Mouse (Mus musculus) hindbrain, embryonic 16.5 days (tissue): ENCODE data around the gene Bend4. TPM values are rescaled to one million over a fixed set of nuclear protein-coding genes. Genes with fewer than 3 reads are reported as not detected.

Experiments
- ATAC-seq: fragments of 200-750 bp; cut with Nextera tagmentation; 2 replicates; pipeline ENCODE4 v1.8.0; 2017; ENCODE audit warnings: moderate TSS enrichment, moderate library complexity
- H3K27ac ChIP-seq: fragments of 300-500 bp; sonication (generic); 2 replicates; pipeline ENCODE4 v1.5.1; 2014; ENCODE audit warnings: low read depth, mild to moderate bottlenecking, control low read depth, low read length, moderate library complexity
- H3K27me3 ChIP-seq: fragments of 300-500 bp; sonication (generic); replicated peaks from 2 replicates; pipeline ENCODE4 v1.6.1; 2014; ENCODE audit warnings: low read length; ENCODE audit not compliant: control insufficient read depth, insufficient read depth
- H3K36me3 ChIP-seq: fragments of 300-500 bp; sonication (generic); 2 replicates; pipeline ENCODE4 v1.6.1; 2014; ENCODE audit warnings: mild to moderate bottlenecking, low read length, moderate library complexity, mixed read lengths; ENCODE audit not compliant: control insufficient read depth, insufficient read depth
- H3K4me1 ChIP-seq: fragments of 300-500 bp; sonication (generic); 2 replicates; pipeline ENCODE4 v1.6.1; 2014; ENCODE audit warnings: low read depth, low read length; ENCODE audit not compliant: control insufficient read depth, insufficient read depth
- H3K4me2 ChIP-seq: fragments of 300-500 bp; sonication (generic); 2 replicates; pipeline ENCODE4 v1.6.1; 2014; ENCODE audit warnings: mild to moderate bottlenecking, low read length, control low read depth, moderate library complexity
- H3K4me3 ChIP-seq: fragments of 300-500 bp; sonication (generic); 2 replicates; pipeline ENCODE4 v1.5.1; 2014; ENCODE audit warnings: mild to moderate bottlenecking, low read length, control low read depth, moderate library complexity
- H3K9ac ChIP-seq: fragments of 300-500 bp; sonication (generic); 2 replicates; pipeline ENCODE4 v1.6.1; 2014; ENCODE audit warnings: low read depth, mild to moderate bottlenecking, control low read depth, low read length, moderate library complexity
- H3K9me3 ChIP-seq: fragments of 300-500 bp; sonication (generic); 2 replicates; pipeline ENCODE4 v1.6.1; 2014; ENCODE audit warnings: mild to moderate bottlenecking, low read length, moderate library complexity; ENCODE audit not compliant: control insufficient read depth
- WGBS: fragments of 180-500 bp; shearing (Covaris S2); extraction: QIAGEN DNeasy Blood & Tissue Kit; methylation state at CpG from one replicate; pipeline ENCODE4 v1.1.7; 2014; 5-methylcytosine and 5-hydroxymethylcytosine counted together
- polyA plus RNA-seq: library from polyadenylated mRNA; unstranded; fragments of >200 nt; fragmentation: Nextera tagmentation; extraction: Ambion mirVana; gene quantifications from 2 replicates; pipeline ENCODE4 v1.2.1, GENCODE M21; 2015

Gene Bend4
- polyA plus RNA-seq, 1 experiment from 2014 or later: 11.4 TPM

GRCm38 (mm10) chr5:67362316-67362715 lies 65.8 kb downstream of the Bend4 start:
- H3K9me3 ChIP-seq: no peaks in the 10 kb centered on the region
- H3K27me3 ChIP-seq: no peaks in the 10 kb centered on the region
- no peak overlapping the region for H3K9ac ChIP-seq
- H3K4me1 ChIP-seq: no peaks in the 10 kb centered on the region
- no peak overlapping the region for H3K27ac ChIP-seq
- H3K4me2 ChIP-seq: no peak overlapping the region
- no peak for ATAC-seq
- H3K4me3 ChIP-seq: no peak overlapping the region
- WGBS: 96% methylated on average over 8 of the region's 10 CpGs
- H3K36me3 ChIP-seq: no peaks in the 10 kb centered on the region

GRCm38 (mm10) chr5:67348949-67349348 lies 79.2 kb downstream of the Bend4 start:
- Histone ChIP-seq H3K4me1 (no peaks in the 10 kb centered on the region), H3K36me3 (peaks cover 23% of the 10 kb centered on the region), H3K9ac (no peak overlapping the region), H3K27me3 (no peaks in the 10 kb centered on the region), H3K9me3 (no peaks in the 10 kb centered on the region), H3K4me3 (no peak overlapping the region), H3K4me2 (no peak overlapping the region), H3K27ac (no peak overlapping the region)
- peak; percentile 52 for ATAC-seq
- 69% methylated on average over 10 of the region's 10 CpGs for WGBS

GRCm38 (mm10) chr5:67347060-67347459 lies 81.0 kb downstream of the Bend4 start:
- H3K4me2 ChIP-seq: no peak overlapping the region
- no peak overlapping the region for H3K9ac ChIP-seq
- no peaks in the 10 kb centered on the region for H3K27me3 ChIP-seq
- H3K4me3 ChIP-seq: no peak overlapping the region
- 94% methylated on average over 2 of the region's 2 CpGs for WGBS
- H3K27ac ChIP-seq: no peak overlapping the region
- ATAC-seq: no peak
- H3K9me3 ChIP-seq: no peaks in the 10 kb centered on the region
- H3K4me1 ChIP-seq: no peaks in the 10 kb centered on the region
- peaks cover 28% of the 10 kb centered on the region for H3K36me3 ChIP-seq

Other genes starting within 250 kb of the Bend4 start
- 74.9 and 79.7 TPM in 2 replicates for gene Tmem33, start 167.7 kb downstream of the Bend4 start, polyA plus RNA-seq
- gene Slc30a9, start 121.4 kb downstream of the Bend4 start, polyA plus RNA-seq: 161 and 172 TPM in 2 replicates
- gene Shisa3, start 179.6 kb upstream of the Bend4 start, polyA plus RNA-seq: 1.4 and 5.0 TPM in 2 replicates